Mouse (Mus musculus): ENCODE measurements around the gene Ror2. TPM values are rescaled to one million over a fixed set of nuclear protein-coding genes. Genes with fewer than 3 reads are reported as not detected.

Gene Ror2
- polyA plus RNA-seq (2015; fragmentation: Nextera tagmentation; extraction: Ambion mirVana), result 8.3 and 9.8 TPM in 2 replicates

DNA sequence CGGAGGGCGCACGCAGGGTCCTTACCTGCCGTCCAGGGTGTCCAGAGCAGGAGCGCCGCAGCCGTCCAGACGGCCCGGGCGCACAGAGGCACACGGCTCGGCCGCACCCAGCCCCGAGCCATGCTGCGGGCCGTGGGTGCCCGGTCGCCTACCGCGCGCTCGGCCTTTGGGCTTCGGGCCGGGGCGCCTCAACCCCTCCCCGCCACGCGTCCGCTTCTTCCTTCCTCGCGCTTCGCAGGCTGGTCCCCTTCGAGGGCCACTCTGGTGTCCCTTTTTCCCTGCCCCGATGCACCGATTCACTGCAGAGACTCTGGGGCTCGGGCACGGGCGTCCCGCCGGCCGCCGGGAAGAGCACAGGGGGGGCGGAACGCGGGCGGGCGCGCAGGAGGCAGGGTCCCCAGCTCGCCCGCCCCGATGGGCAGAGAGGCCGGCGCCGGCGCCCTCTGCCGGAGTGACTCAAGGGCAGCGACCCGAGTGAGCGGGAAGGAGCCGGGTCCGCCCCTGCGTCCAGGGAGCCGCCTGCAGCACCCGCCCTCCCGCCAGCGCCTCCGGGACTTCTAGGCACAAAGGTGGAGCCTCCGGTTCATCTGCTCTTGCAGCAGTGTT, at the start of gene Ror2:
Gene Ror2, minus strand, starts transcription at position 369 of the 606 bp plus-strand sequence.
- 0% methylated on average over 64 of the region's 68 CpGs for WGBS
- peak within 1 kb of the TSS; percentile 81 for H3K9ac ChIP-seq (ENCODE audit: low read depth, low read length)
- H3K36me3 ChIP-seq (ENCODE audit: control insufficient read depth, insufficient read depth), result no peaks in the 10 kb centered on the region

DNA sequence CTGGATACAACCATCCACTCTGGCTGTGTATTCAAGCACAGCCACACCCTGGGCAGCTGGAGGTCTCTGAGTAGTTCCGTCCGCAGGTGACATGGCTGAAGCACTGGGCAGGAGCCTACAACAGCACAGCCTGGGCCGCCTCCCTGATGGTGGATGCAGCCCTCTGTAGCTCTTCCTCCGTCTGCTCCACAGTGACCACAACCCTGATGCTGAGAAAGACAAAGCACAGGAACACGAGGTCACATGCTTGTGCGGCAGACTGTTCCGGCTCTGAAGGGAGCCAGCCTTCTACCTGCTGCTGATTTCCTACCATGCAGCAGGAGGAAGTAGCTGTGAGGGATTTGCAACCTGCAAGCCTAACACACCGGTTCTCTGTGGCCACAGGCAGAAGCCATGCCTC, 47.8 kb upstream of the Ror2 start:
- Histone ChIP-seq H3K4me1 (replicated peaks; ENCODE audit: control insufficient read depth, insufficient read depth, low read length) (no peaks in the 10 kb centered on the region), H3K4me2 (replicated peaks; ENCODE audit: low read depth) (no peak overlapping the region), H3K9me3 (ENCODE audit: control insufficient read depth) (no peaks in the 10 kb centered on the region), H3K4me3 (ENCODE audit: low read depth, low read length) (no peak overlapping the region), H3K36me3 (ENCODE audit: control insufficient read depth, insufficient read depth) (peaks cover 56% of the 10 kb centered on the region), H3K27ac (ENCODE audit: low read depth, low read length) (no peak overlapping the region), H3K9ac (ENCODE audit: low read depth, low read length) (no peak overlapping the region), H3K27me3 (replicated peaks; ENCODE audit: control insufficient read depth, insufficient read depth, low read length) (no peaks in the 10 kb centered on the region)
- no peak for ATAC-seq
- no peak for TF ChIP-seq CTCF (IDR thresholded peaks at IDR 0.05; ENCODE audit: low read depth)
- WGBS, result 84% methylated on average over 8 of the region's 8 CpGs

More for the DNA sequence above, at the start of gene Ror2:
- H3K9me3 ChIP-seq (ENCODE audit: control insufficient read depth), result no peaks in the 10 kb centered on the region
- H3K4me2 ChIP-seq (replicated peaks; ENCODE audit: low read depth), result peak within 1 kb of the TSS; percentile 93
- ATAC-seq, result peak; percentile 80
- H3K27me3 ChIP-seq (replicated peaks; ENCODE audit: control insufficient read depth, insufficient read depth, low read length), result no peaks in the 10 kb centered on the region
- H3K27ac ChIP-seq (ENCODE audit: low read depth, low read length), result peak within 1 kb of the TSS; percentile 55
- H3K4me3 ChIP-seq (ENCODE audit: low read depth, low read length), result peak within 1 kb of the TSS; percentile 75
- peaks cover 8% of the 10 kb centered on the region; the same call in 1 of the 2 replicates for H3K4me1 ChIP-seq (replicated peaks; ENCODE audit: control insufficient read depth, insufficient read depth, low read length)
- TF ChIP-seq CTCF (IDR thresholded peaks at IDR 0.05; ENCODE audit: low read depth), result peak; percentile 83

DNA sequence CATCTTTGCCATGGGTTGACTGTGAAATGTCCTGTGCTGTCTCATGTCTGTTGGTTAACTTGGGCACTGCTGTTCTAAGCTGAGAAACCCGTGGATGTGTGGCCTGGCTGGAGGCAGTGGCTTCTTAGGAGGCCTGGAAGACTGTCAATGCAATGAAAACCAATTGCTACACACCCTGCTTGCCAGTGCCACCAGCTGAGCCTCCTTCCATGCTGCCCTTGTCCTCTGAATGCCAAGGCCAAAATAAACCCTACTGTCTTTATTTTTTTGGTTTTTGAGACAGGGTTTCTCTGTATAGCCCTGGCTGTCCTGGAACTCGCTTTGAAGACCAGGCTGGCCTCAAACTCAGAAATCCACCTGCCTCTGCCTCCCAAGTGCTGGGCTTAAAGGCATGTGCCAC, 44.3 kb upstream of the Ror2 start:
- no peaks in the 10 kb centered on the region for H3K9me3 ChIP-seq (ENCODE audit: control insufficient read depth)
- no peaks in the 10 kb centered on the region for H3K27me3 ChIP-seq (replicated peaks; ENCODE audit: control insufficient read depth, insufficient read depth, low read length)
- ATAC-seq, result no peak
- H3K36me3 ChIP-seq (ENCODE audit: control insufficient read depth, insufficient read depth), result peaks cover 31% of the 10 kb centered on the region
- no peak overlapping the region for H3K27ac ChIP-seq (ENCODE audit: low read depth, low read length)
- no peak overlapping the region for H3K9ac ChIP-seq (ENCODE audit: low read depth, low read length)
- H3K4me1 ChIP-seq (replicated peaks; ENCODE audit: control insufficient read depth, insufficient read depth, low read length), result no peaks in the 10 kb centered on the region
- H3K4me2 ChIP-seq (replicated peaks; ENCODE audit: low read depth), result no peak overlapping the region
- TF ChIP-seq CTCF (IDR thresholded peaks at IDR 0.05; ENCODE audit: low read depth), result no peak
- H3K4me3 ChIP-seq (ENCODE audit: low read depth, low read length), result no peak overlapping the region
- WGBS, result 79% methylated on average over 2 of the region's 2 CpGs

DNA sequence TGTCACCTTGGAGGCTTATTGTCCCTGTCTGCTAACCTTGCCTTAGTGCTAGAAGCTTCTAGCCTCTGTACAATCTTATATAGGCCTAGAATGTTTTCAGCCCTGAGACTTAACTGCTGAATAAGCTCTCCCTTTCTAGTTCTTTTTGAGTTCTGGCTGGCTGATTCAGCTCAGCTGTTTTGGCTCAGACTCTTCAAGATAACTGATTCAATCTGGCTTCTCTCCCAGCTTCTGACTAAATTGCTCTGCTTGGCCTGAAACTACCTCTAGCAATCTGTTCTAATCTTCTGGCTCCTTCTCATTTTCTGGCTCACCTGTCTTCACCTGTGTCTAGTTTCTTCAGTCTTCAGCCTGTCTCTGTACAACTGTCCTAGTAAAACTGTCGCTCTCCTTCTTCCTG, 39.6 kb upstream of the Ror2 start:
- no peak for TF ChIP-seq CTCF (IDR thresholded peaks at IDR 0.05; ENCODE audit: low read depth)
- Histone ChIP-seq H3K4me2 (replicated peaks; ENCODE audit: low read depth) (no peak overlapping the region), H3K27me3 (replicated peaks; ENCODE audit: control insufficient read depth, insufficient read depth, low read length) (no peaks in the 10 kb centered on the region), H3K27ac (ENCODE audit: low read depth, low read length) (no peak overlapping the region), H3K4me1 (replicated peaks; ENCODE audit: control insufficient read depth, insufficient read depth, low read length) (no peaks in the 10 kb centered on the region), H3K36me3 (ENCODE audit: control insufficient read depth, insufficient read depth) (no peaks in the 10 kb centered on the region), H3K9ac (ENCODE audit: low read depth, low read length) (no peak overlapping the region), H3K4me3 (ENCODE audit: low read depth, low read length) (no peak overlapping the region), H3K9me3 (ENCODE audit: control insufficient read depth) (no peaks in the 10 kb centered on the region)
- ATAC-seq, result no peak
- 100% methylated on average over 1 of the region's 1 CpGs for WGBS

DNA sequence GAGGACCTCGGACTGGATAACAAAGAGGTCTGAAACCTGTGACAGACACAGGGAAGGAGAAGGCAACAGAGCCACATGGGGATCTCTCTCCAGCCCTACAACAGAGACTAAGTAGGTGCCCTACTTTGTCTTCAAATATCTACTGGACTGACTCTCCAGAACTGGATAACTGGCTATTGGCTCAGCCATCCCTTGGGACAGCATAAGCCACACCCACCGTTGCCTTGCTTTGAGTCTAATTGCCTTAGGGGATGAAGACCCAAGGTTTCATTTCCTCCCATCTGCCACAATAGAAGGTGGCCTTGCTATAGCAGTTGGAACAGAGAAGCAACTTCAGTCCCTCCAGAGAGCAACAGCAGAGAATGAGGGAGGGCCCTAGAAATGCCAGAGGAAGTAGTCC, 37.7 kb upstream of the Ror2 start:
- H3K4me1 ChIP-seq (replicated peaks; ENCODE audit: control insufficient read depth, insufficient read depth, low read length), result no peaks in the 10 kb centered on the region
- H3K27me3 ChIP-seq (replicated peaks; ENCODE audit: control insufficient read depth, insufficient read depth, low read length), result no peaks in the 10 kb centered on the region
- H3K36me3 ChIP-seq (ENCODE audit: control insufficient read depth, insufficient read depth), result no peaks in the 10 kb centered on the region
- H3K27ac ChIP-seq (ENCODE audit: low read depth, low read length), result no peak overlapping the region
- no peak overlapping the region for H3K4me2 ChIP-seq (replicated peaks; ENCODE audit: low read depth)
- H3K9ac ChIP-seq (ENCODE audit: low read depth, low read length), result no peak overlapping the region
- no peak overlapping the region for H3K4me3 ChIP-seq (ENCODE audit: low read depth, low read length)
- ATAC-seq, result no peak
- WGBS, result 90% methylated on average over 2 of the region's 2 CpGs
- no peaks in the 10 kb centered on the region for H3K9me3 ChIP-seq (ENCODE audit: control insufficient read depth)
- no peak for TF ChIP-seq CTCF (IDR thresholded peaks at IDR 0.05; ENCODE audit: low read depth)

DNA sequence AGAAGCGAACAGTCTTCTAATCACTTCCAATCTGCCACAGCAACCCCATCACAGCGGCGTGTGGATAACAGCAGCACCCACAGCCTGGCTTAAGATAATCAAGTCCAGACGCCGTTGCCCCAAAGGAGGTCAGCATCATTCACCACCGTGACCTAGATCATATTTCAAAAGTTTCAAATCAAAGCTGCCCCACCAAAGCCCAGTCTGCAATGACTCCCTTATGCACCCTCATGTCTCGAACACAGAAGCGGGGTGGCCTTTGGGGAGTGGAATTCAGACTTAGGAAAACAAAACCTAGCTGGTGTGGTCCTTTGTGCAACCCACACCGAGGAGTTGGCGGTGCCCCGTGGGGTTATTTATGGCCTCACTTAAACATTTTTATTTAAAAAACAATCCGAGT, 35.0 kb upstream of the Ror2 start:
- no peak for TF ChIP-seq CTCF (IDR thresholded peaks at IDR 0.05; ENCODE audit: low read depth)
- Histone ChIP-seq H3K9me3 (ENCODE audit: control insufficient read depth) (no peaks in the 10 kb centered on the region), H3K4me2 (replicated peaks; ENCODE audit: low read depth) (no peak overlapping the region), H3K9ac (ENCODE audit: low read depth, low read length) (no peak overlapping the region), H3K27ac (ENCODE audit: low read depth, low read length) (no peak overlapping the region), H3K27me3 (replicated peaks; ENCODE audit: control insufficient read depth, insufficient read depth, low read length) (no peaks in the 10 kb centered on the region), H3K4me1 (replicated peaks; ENCODE audit: control insufficient read depth, insufficient read depth, low read length) (no peaks in the 10 kb centered on the region), H3K36me3 (ENCODE audit: control insufficient read depth, insufficient read depth) (no peaks in the 10 kb centered on the region), H3K4me3 (ENCODE audit: low read depth, low read length) (no peak overlapping the region)
- WGBS, result 55% methylated on average over 12 of the region's 12 CpGs
- no peak for ATAC-seq
